Mouse (Mus musculus) ovary, postnatal 14 days (tissue): Measurements from ENCODE around the gene Bri3.

ENCODE experiments used
- DNase-seq: peaks from one replicate; pipeline ENCODE4 v3.0.0; 2022; ENCODE audit warnings: low spot score

Gene Bri3

GRCm38 (mm10) chr5:144263082-144263481 lies 18.8 kb downstream of the Bri3 start:
- DNase-seq, result no peak

GRCm38 (mm10) chr5:144263496-144263895 lies 19.3 kb downstream of the Bri3 start:
- no peak for DNase-seq

GRCm38 (mm10) chr5:144267535-144268241 lies 23.5 kb downstream of the Bri3 start:
- DNase-seq, result no peak

- DNase-seq, result no peak
Observed at GRCm38 (mm10) chr5:144269926-144270325, 25.7 kb downstream of the Bri3 start.

GRCm38 (mm10) chr5:144270420-144270819 lies 26.2 kb downstream of the Bri3 start:
- no peak for DNase-seq

- DNase-seq, result no peak
Observed at GRCm38 (mm10) chr5:144271118-144271517, 26.9 kb downstream of the Bri3 start.

GRCm38 (mm10) chr5:144271772-144272171 lies 27.5 kb downstream of the Bri3 start:
- DNase-seq, result no peak

GRCm38 (mm10) chr5:144274904-144275303 lies 30.7 kb downstream of the Bri3 start:
- DNase-seq, result no peak

GRCm38 (mm10) chr5:144276898-144277630 lies 32.8 kb downstream of the Bri3 start:
- DNase-seq, result no peak

GRCm38 (mm10) chr5:144278374-144278960 lies 34.2 kb downstream of the Bri3 start:
- no peak for DNase-seq

- DNase-seq, result no peak
Observed at GRCm38 (mm10) chr5:144279081-144279541, 34.9 kb downstream of the Bri3 start.

- DNase-seq, result no peak
Observed at GRCm38 (mm10) chr5:144279926-144280325, 35.7 kb downstream of the Bri3 start.

- DNase-seq, result no peak
Observed at GRCm38 (mm10) chr5:144282470-144283260, 38.4 kb downstream of the Bri3 start.

- no peak for DNase-seq
Observed at GRCm38 (mm10) chr5:144283551-144284031, 39.4 kb downstream of the Bri3 start.

- DNase-seq, result no peak
Observed at GRCm38 (mm10) chr5:144284599-144284998, 40.4 kb downstream of the Bri3 start.

- DNase-seq, result no peak
Observed at GRCm38 (mm10) chr5:144286591-144287266, 42.5 kb downstream of the Bri3 start.

GRCm38 (mm10) chr5:144287267-144287820 lies 43.1 kb downstream of the Bri3 start:
- DNase-seq, result no peak

- no peak for DNase-seq
Observed at GRCm38 (mm10) chr5:144288391-144288790, 44.2 kb downstream of the Bri3 start.

GRCm38 (mm10) chr5:144289769-144290440 lies 45.7 kb downstream of the Bri3 start:
- no peak for DNase-seq

- DNase-seq, result no peak
Observed at GRCm38 (mm10) chr5:144294908-144295307, 50.7 kb downstream of the Bri3 start.

- no peak for DNase-seq
Observed at GRCm38 (mm10) chr5:144295357-144295756, 51.1 kb downstream of the Bri3 start.
